Mouse (Mus musculus) E14TG2a.4 (cell line): ENCODE results near the gene Ncdn.

Source experiments
- H3K27me3 ChIP-seq: 2 replicates; pipeline ENCODE4 v1.6.1; 2014; ENCODE audit warnings: low read length, control low read depth; ENCODE audit not compliant: insufficient read depth
- H3K36me3 ChIP-seq: 2 replicates; pipeline ENCODE4 v1.6.1; 2014; ENCODE audit warnings: low read length, control low read depth; ENCODE audit not compliant: insufficient read depth
- H3K4me1 ChIP-seq: replicated peaks from 2 replicates; pipeline ENCODE4 v1.6.1; 2014; ENCODE audit warnings: low read depth, low read length, control low read depth
- H3K4me3 ChIP-seq: replicated peaks from 2 replicates; pipeline ENCODE4 v1.5.1; 2014; ENCODE audit warnings: mild to moderate bottlenecking, low read length
- H3K9me3 ChIP-seq: 2 replicates; pipeline ENCODE4 v1.6.1; 2014; ENCODE audit warnings: low read length, control low read depth
- CTCF ChIP-seq: conservative IDR thresholded peaks from 2 replicates; pipeline ENCODE4 v1.5.1; 2014; ENCODE audit warnings: low read length
- NANOG ChIP-seq: IDR thresholded peaks from 2 replicates; pipeline ENCODE4 v1.6.1; 2014; ENCODE audit warnings: borderline replicate concordance, low read length, mixed read lengths
- POU5F1 ChIP-seq: IDR thresholded peaks from 2 replicates; pipeline ENCODE4 v1.6.1; 2014; ENCODE audit warnings: low read length, borderline replicate concordance

Gene Ncdn

GRCm38 (mm10) chr4:126753268-126754230, at the start of gene Ncdn, which contains the start of gene AU040320:
Ncdn (minus strand) TSS chr4:126753438.
AU040320 (plus strand) TSS chr4:126753544.
- no peaks in the 10 kb centered on the region for H3K9me3 ChIP-seq
- peaks cover 26% of the 10 kb centered on the region for H3K36me3 ChIP-seq
- H3K27me3 ChIP-seq: peaks cover 18% of the 10 kb centered on the region
- peak within 1 kb of the TSS; percentile 96 for H3K4me3 ChIP-seq
- TF ChIP-seq POU5F1 (no peak), NANOG (no peak), CTCF (no peak)
- peaks cover 51% of the 10 kb centered on the region for H3K4me1 ChIP-seq

GRCm38 (mm10) chr4:126802174-126802573, 48.9 kb upstream of the Ncdn start:
- Histone ChIP-seq H3K27me3 (no peaks in the 10 kb centered on the region), H3K36me3 (no peaks in the 10 kb centered on the region), H3K4me3 (no peak overlapping the region), H3K9me3 (no peaks in the 10 kb centered on the region), H3K4me1 (peaks cover 23% of the 10 kb centered on the region)
- TF ChIP-seq CTCF (no peak), POU5F1 (no peak), NANOG (no peak)

GRCm38 (mm10) chr4:126792341-126793102, 39.3 kb upstream of the Ncdn start:
- Histone ChIP-seq H3K4me3 (no peak overlapping the region), H3K36me3 (no peaks in the 10 kb centered on the region), H3K9me3 (no peaks in the 10 kb centered on the region), H3K27me3 (no peaks in the 10 kb centered on the region), H3K4me1 (no peaks in the 10 kb centered on the region)
- no peak for TF ChIP-seq CTCF
- no peak for TF ChIP-seq POU5F1
- no peak for TF ChIP-seq NANOG

GRCm38 (mm10) chr4:126782996-126783395, 29.8 kb upstream of the Ncdn start:
- TF ChIP-seq CTCF (no peak), NANOG (no peak), POU5F1 (no peak)
- no peaks in the 10 kb centered on the region for H3K36me3 ChIP-seq
- H3K4me1 ChIP-seq: no peaks in the 10 kb centered on the region
- H3K27me3 ChIP-seq: no peaks in the 10 kb centered on the region
- H3K4me3 ChIP-seq: no peak overlapping the region
- no peaks in the 10 kb centered on the region for H3K9me3 ChIP-seq

GRCm38 (mm10) chr4:126782512-126782911, 29.3 kb upstream of the Ncdn start:
- no peaks in the 10 kb centered on the region for H3K9me3 ChIP-seq
- H3K36me3 ChIP-seq: no peaks in the 10 kb centered on the region
- no peaks in the 10 kb centered on the region for H3K4me1 ChIP-seq
- H3K27me3 ChIP-seq: no peaks in the 10 kb centered on the region
- H3K4me3 ChIP-seq: no peak overlapping the region
- TF ChIP-seq NANOG (no peak), POU5F1 (no peak), CTCF (no peak)

GRCm38 (mm10) chr4:126781871-126782270, 28.6 kb upstream of the Ncdn start:
- Histone ChIP-seq H3K4me3 (no peak overlapping the region), H3K36me3 (no peaks in the 10 kb centered on the region), H3K4me1 (no peaks in the 10 kb centered on the region), H3K9me3 (no peaks in the 10 kb centered on the region), H3K27me3 (no peaks in the 10 kb centered on the region)
- TF ChIP-seq POU5F1 (no peak), NANOG (no peak), CTCF (no peak)

- no peaks in the 10 kb centered on the region for H3K36me3 ChIP-seq
- no peak overlapping the region for H3K4me3 ChIP-seq
- no peak for TF ChIP-seq POU5F1
- no peak for TF ChIP-seq NANOG
- no peak for TF ChIP-seq CTCF
- no peaks in the 10 kb centered on the region for H3K9me3 ChIP-seq
- no peaks in the 10 kb centered on the region for H3K27me3 ChIP-seq
- no peaks in the 10 kb centered on the region for H3K4me1 ChIP-seq
Measured at GRCm38 (mm10) chr4:126779826-126780775, 26.9 kb upstream of the Ncdn start.
